Mouse (Mus musculus): Measurements from ENCODE around the gene Usp54. TPM values are rescaled to one million over a fixed set of nuclear protein-coding genes. Genes with fewer than 3 reads are reported as not detected.

Gene Usp54
- polyA plus RNA-seq, 1 experiment from 2014 or later = 13.8 TPM

DNA sequence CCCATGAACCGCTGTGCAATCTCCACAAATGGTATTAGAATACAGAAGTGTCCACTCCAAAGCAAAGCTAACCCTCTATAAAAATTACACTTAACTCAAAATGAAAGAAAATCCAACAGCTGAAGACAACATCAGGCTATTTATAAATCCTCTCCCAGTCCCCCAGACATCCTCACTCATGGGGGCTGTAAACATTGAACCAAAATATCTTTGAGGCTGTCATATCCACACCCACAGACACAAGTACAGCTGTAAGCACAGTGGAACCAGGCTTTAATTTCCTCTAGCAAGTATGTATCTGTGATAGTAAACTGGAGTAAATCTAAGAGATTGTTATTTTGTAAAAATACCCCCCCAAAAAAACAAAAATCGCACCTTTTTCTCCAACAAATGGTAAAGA is 120.7 kb downstream of the Usp54 start:
- no peak overlapping the region for H3K27ac ChIP-seq (ENCODE audit: low read length)
- no peaks in the 10 kb centered on the region for H3K27me3 ChIP-seq (ENCODE audit: control insufficient read depth, insufficient read depth, low read depth, low read length)
- WGBS = 95% methylated on average over 2 of the region's 2 CpGs
- H3K36me3 ChIP-seq (ENCODE audit: control insufficient read depth, insufficient read depth, low read length) = no peaks in the 10 kb centered on the region
- no peaks in the 10 kb centered on the region for H3K9me3 ChIP-seq (replicated peaks; ENCODE audit: control insufficient read depth, low read length, poor library complexity, severe bottlenecking)
- no peak for ATAC-seq
- no peak overlapping the region for H3K4me3 ChIP-seq (ENCODE audit: low read depth, low read length)
- H3K4me2 ChIP-seq (ENCODE audit: low read length) = no peak overlapping the region
- no peaks in the 10 kb centered on the region for H3K4me1 ChIP-seq (ENCODE audit: control insufficient read depth, insufficient read depth, low read length)
- H3K9ac ChIP-seq (ENCODE audit: low read depth, low read length) = no peak overlapping the region

- peaks cover 7% of the 10 kb centered on the region for H3K36me3 ChIP-seq (ENCODE audit: control insufficient read depth, insufficient read depth, low read length)
- no peaks in the 10 kb centered on the region for H3K4me1 ChIP-seq (ENCODE audit: control insufficient read depth, insufficient read depth, low read length)
- no peaks in the 10 kb centered on the region for H3K27me3 ChIP-seq (ENCODE audit: control insufficient read depth, insufficient read depth, low read depth, low read length)
- ATAC-seq = no peak
- WGBS = 62% methylated on average over 2 of the region's 2 CpGs
- no peaks in the 10 kb centered on the region for H3K9me3 ChIP-seq (replicated peaks; ENCODE audit: control insufficient read depth, low read length, poor library complexity, severe bottlenecking)
- no peak overlapping the region for H3K27ac ChIP-seq (ENCODE audit: low read length)
- H3K4me2 ChIP-seq (ENCODE audit: low read length) = no peak overlapping the region
- no peak overlapping the region for H3K9ac ChIP-seq (ENCODE audit: low read depth, low read length)
- H3K4me3 ChIP-seq (ENCODE audit: low read depth, low read length) = no peak overlapping the region
These were observed 132.4 kb downstream of the Usp54 start for GRCm38 (mm10) chr14:20508424-20508823.

DNA sequence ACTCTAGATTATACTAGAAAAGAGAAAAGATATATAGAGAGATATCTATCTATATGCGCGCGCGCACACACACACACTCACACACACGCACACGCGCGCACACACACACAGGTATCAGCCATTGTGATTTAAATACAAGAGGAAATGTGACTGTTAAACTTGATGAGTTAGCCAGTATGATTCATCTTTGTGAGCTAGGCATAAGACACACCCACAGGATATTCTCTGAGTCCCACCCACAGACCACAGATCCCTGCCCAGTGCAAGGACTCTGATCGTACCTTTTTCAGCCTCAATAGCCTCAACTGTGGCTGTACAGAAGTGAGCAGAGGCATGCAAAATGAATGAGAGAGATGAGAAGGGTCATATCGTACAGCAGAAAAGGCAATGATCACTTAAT is 137.9 kb downstream of the Usp54 start:
- no peak for ATAC-seq
- Histone ChIP-seq H3K4me2 (ENCODE audit: low read length) (no peak overlapping the region), H3K36me3 (ENCODE audit: control insufficient read depth, insufficient read depth, low read length) (peaks cover 8% of the 10 kb centered on the region), H3K9me3 (replicated peaks; ENCODE audit: control insufficient read depth, low read length, poor library complexity, severe bottlenecking) (no peaks in the 10 kb centered on the region), H3K4me3 (ENCODE audit: low read depth, low read length) (no peak overlapping the region), H3K9ac (ENCODE audit: low read depth, low read length) (no peak overlapping the region), H3K27me3 (ENCODE audit: control insufficient read depth, insufficient read depth, low read depth, low read length) (no peaks in the 10 kb centered on the region), H3K4me1 (ENCODE audit: control insufficient read depth, insufficient read depth, low read length) (no peaks in the 10 kb centered on the region), H3K27ac (ENCODE audit: low read length) (no peak overlapping the region)
- 97% methylated on average over 10 of the region's 10 CpGs for WGBS

DNA sequence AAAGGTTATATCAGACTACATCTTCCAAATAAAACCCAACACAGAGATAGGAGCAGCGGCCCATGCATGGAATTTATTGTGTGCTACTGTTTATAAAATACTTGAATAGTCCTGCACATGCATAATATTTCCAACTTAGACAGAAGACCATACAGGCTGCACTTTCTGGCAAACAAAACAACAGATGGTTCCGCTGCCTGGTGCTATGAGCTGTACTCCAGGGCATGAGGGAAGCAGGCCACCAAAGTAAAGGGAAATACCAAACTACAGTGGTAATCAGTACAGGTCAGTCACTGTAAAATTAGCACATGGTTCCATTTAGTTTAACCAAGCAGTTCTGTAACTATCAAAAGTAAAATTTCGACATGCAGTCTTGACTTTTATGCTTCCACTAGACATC is 140.9 kb downstream of the Usp54 start:
- Histone ChIP-seq H3K36me3 (ENCODE audit: control insufficient read depth, insufficient read depth, low read length) (peaks cover 6% of the 10 kb centered on the region; the same call in 1 of the 2 replicates), H3K9ac (ENCODE audit: low read depth, low read length) (no peak overlapping the region), H3K4me3 (ENCODE audit: low read depth, low read length) (no peak overlapping the region), H3K27me3 (ENCODE audit: control insufficient read depth, insufficient read depth, low read depth, low read length) (no peaks in the 10 kb centered on the region), H3K27ac (ENCODE audit: low read length) (no peak overlapping the region), H3K4me1 (ENCODE audit: control insufficient read depth, insufficient read depth, low read length) (no peaks in the 10 kb centered on the region), H3K4me2 (ENCODE audit: low read length) (no peak overlapping the region), H3K9me3 (replicated peaks; ENCODE audit: control insufficient read depth, low read length, poor library complexity, severe bottlenecking) (no peaks in the 10 kb centered on the region)
- WGBS = 93% methylated on average over 3 of the region's 3 CpGs
- no peak for ATAC-seq

Small RNAs within 50 kb of the gene (microRNA-seq; reads per million reads assigned to microRNA genes)
- gene Mir6946 = 1.0 reads per million

Other genes with a start within 250 kb of the Usp54 start
- gene Mrps16, start 247.4 kb downstream of the Usp54 start, polyA plus RNA-seq (2015; fragmentation: Nextera tagmentation; extraction: Ambion mirVana) = 58.7 and 61.5 TPM in 2 replicates
- gene Cfap70, start 188.8 kb downstream of the Usp54 start, polyA plus RNA-seq (2015; fragmentation: Nextera tagmentation; extraction: Ambion mirVana) = 1.3 and 2.4 TPM in 2 replicates
- gene Anxa7, start 160.9 kb downstream of the Usp54 start, polyA plus RNA-seq (2015; fragmentation: Nextera tagmentation; extraction: Ambion mirVana) = 13.1 and 16.1 TPM in 2 replicates
- 0.26 and 0.45 TPM in 2 replicates for gene Mss51, start 144.2 kb downstream of the Usp54 start, polyA plus RNA-seq (2015; fragmentation: Nextera tagmentation; extraction: Ambion mirVana)
- gene Ppp3cb, start 94.5 kb downstream of the Usp54 start, polyA plus RNA-seq (2015; fragmentation: Nextera tagmentation; extraction: Ambion mirVana) = 105 and 107 TPM in 2 replicates
- 0.19 TPM in 1 of 2 replicates, not detected in the other for gene Myoz1, start 15.5 kb upstream of the Usp54 start, polyA plus RNA-seq (2015; fragmentation: Nextera tagmentation; extraction: Ambion mirVana)
- 0.16 and 0.24 TPM in 2 replicates for gene Synpo2l, start 27.3 kb upstream of the Usp54 start, polyA plus RNA-seq (2015; fragmentation: Nextera tagmentation; extraction: Ambion mirVana)
- 89.9 and 92.9 TPM in 2 replicates for gene Sec24c, start 33.2 kb upstream of the Usp54 start, polyA plus RNA-seq (2015; fragmentation: Nextera tagmentation; extraction: Ambion mirVana)
- gene Fut11, start 53.9 kb upstream of the Usp54 start, polyA plus RNA-seq (2015; fragmentation: Nextera tagmentation; extraction: Ambion mirVana) = 25.5 and 27.2 TPM in 2 replicates
- 166 and 171 TPM in 2 replicates for gene Chchd1, start 61.9 kb upstream of the Usp54 start, polyA plus RNA-seq (2015; fragmentation: Nextera tagmentation; extraction: Ambion mirVana)
- gene Zswim8, start 66.5 kb upstream of the Usp54 start, polyA plus RNA-seq (2015; fragmentation: Nextera tagmentation; extraction: Ambion mirVana) = 44.9 and 50.3 TPM in 2 replicates
- gene Ndst2, start 93.5 kb upstream of the Usp54 start, polyA plus RNA-seq (2015; fragmentation: Nextera tagmentation; extraction: Ambion mirVana) = 17.5 and 19.3 TPM in 2 replicates
- 149 and 180 TPM in 2 replicates for gene Camk2g, start 153.0 kb upstream of the Usp54 start, polyA plus RNA-seq (2015; fragmentation: Nextera tagmentation; extraction: Ambion mirVana)
- gene Plau, start 195.6 kb upstream of the Usp54 start, polyA plus RNA-seq (2015; fragmentation: Nextera tagmentation; extraction: Ambion mirVana) = 0.19 and 0.72 TPM in 2 replicates

All from midbrain, embryonic 16.5 days (tissue).